Mouse (Mus musculus) heart, adult 2 months (tissue): ENCODE measurements around the gene Fn3k.

Source experiments
- CTCF ChIP-seq: fragments of 200-600 bp; IDR thresholded peaks from 2 replicates; pipeline ENCODE4 v1.8.1; 2022; ENCODE audit warnings: antibody characterized with exemption, mild to moderate bottlenecking, moderate library complexity
- EP300 ChIP-seq: fragments of 200-500 bp; IDR thresholded peaks from 2 replicates; pipeline ENCODE4 v1.6.1; 2011; ENCODE audit warnings: low read depth, low read length, control low read depth; ENCODE audit not compliant: insufficient read depth
- POLR2A ChIP-seq: fragments of 200-500 bp; IDR thresholded peaks from 2 replicates; pipeline ENCODE4 v1.6.1; 2011; ENCODE audit warnings: mild to moderate bottlenecking, low read depth, low read length, control low read depth; ENCODE audit not compliant: insufficient read depth

- TF ChIP-seq CTCF (no peak), POLR2A (no peak), EP300 (no peak)
These were observed 55.9 kb downstream of the Fn3k start for GRCm38 (mm10) chr11:121490651-121491050.
